Mouse (Mus musculus) limb, embryonic 12.5 days (tissue): ENCODE results near the gene Ahctf1. TPM values are rescaled to one million over a fixed set of nuclear protein-coding genes. Genes with fewer than 3 reads are reported as not detected.
"Not testable (repeated sequence)": the region's sequence is repeated elsewhere in the genome, so short reads cannot be mapped to it uniquely, and the experiment has no call there.

ENCODE experiments used
- ATAC-seq: fragments of 200-750 bp; cut with Nextera tagmentation; 2 replicates; pipeline ENCODE4 v1.8.0; 2017; ENCODE audit warnings: low read depth, moderate TSS enrichment; ENCODE audit not compliant: insufficient number of reproducible peaks, insufficient read depth, low FRiP score, low TSS enrichment
- H3K27ac ChIP-seq: fragments of 300-500 bp; sonication (generic); 2 replicates; pipeline ENCODE4 v1.5.1; 2016; ENCODE audit warnings: mild to moderate bottlenecking, moderate library complexity
- H3K27me3 ChIP-seq: fragments of 300-500 bp; sonication (generic); 2 replicates; pipeline ENCODE4 v1.6.1; 2016; ENCODE audit warnings: mild to moderate bottlenecking, moderate library complexity
- H3K36me3 ChIP-seq: fragments of 300-500 bp; sonication (generic); 2 replicates; pipeline ENCODE4 v1.6.1; 2016; ENCODE audit warnings: mild to moderate bottlenecking, moderate library complexity
- H3K4me1 ChIP-seq: fragments of 300-500 bp; sonication (generic); replicated peaks from 2 replicates; pipeline ENCODE4 v1.6.1; 2016
- H3K4me2 ChIP-seq: fragments of 300-500 bp; sonication (generic); 2 replicates; pipeline ENCODE4 v1.6.1; 2016; ENCODE audit warnings: mild to moderate bottlenecking, moderate library complexity
- H3K4me3 ChIP-seq: fragments of 300-500 bp; sonication (generic); replicated peaks from 2 replicates; pipeline ENCODE4 v1.5.1; 2016; ENCODE audit warnings: mild to moderate bottlenecking
- H3K9ac ChIP-seq: fragments of 300-500 bp; sonication (generic); replicated peaks from 2 replicates; pipeline ENCODE4 v1.6.1; 2016; ENCODE audit warnings: mild to moderate bottlenecking, moderate library complexity
- H3K9me3 ChIP-seq: fragments of 300-500 bp; sonication (generic); 2 replicates; pipeline ENCODE4 v1.6.1; 2016; ENCODE audit warnings: mild to moderate bottlenecking, moderate library complexity
- WGBS: fragments of 180-500 bp; shearing (Covaris S2); methylation state at CpG from one replicate; pipeline ENCODE4 v1.1.7; 2016; 5-methylcytosine and 5-hydroxymethylcytosine counted together
- polyA plus RNA-seq: library from polyadenylated mRNA; unstranded; fragments of >200 nt; fragmentation: Nextera tagmentation; extraction: Ambion mirVana; gene quantifications from 2 replicates; pipeline ENCODE4 v1.2.1, GENCODE M21; 2016

The Ahctf1 gene
- polyA plus RNA-seq, 1 experiment from 2014 or later: 33.3 TPM

DNA sequence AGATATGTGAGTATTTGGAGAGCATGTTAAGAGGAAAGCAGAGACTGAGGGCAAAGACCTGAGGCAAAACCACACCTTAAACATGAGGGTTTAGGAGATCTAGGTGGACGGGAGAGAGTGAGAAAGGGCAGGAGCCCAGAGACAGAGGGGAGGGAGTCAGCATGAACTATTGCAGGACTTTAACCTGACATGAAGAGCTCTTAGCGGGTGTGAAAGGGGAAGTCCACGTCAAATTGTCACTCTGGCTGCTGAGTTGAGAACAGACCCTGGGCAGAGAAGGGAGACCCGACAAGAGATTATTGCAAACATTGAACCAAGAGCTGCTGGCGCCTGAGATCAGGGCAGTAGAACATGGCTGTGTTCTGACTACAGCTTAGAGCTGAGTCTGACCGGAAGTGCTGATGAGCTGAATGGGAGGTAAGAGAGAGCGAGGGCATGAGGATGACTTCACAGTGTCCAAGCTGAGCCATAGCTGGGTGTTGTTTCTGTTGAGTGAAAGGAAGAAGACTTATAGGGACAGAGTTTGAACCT lies 29.3 kb upstream of the Ahctf1 start:
- no peak for ATAC-seq
- H3K4me2 ChIP-seq: no peak overlapping the region
- WGBS: 76% methylated on average over 7 of the region's 7 CpGs
- H3K4me3 ChIP-seq: no peak overlapping the region
- H3K4me1 ChIP-seq: no peaks in the 10 kb centered on the region
- no peak overlapping the region for H3K9ac ChIP-seq
- H3K27me3 ChIP-seq: no peaks in the 10 kb centered on the region
- peaks cover 7% of the 10 kb centered on the region; the same call in 1 of the 2 replicates for H3K9me3 ChIP-seq
- no peak overlapping the region for H3K27ac ChIP-seq
- H3K36me3 ChIP-seq: no peaks in the 10 kb centered on the region

GRCm38 (mm10) chr1:179828900-179829299 lies 25.4 kb upstream of the Ahctf1 start:
- Histone ChIP-seq H3K27ac (no peak overlapping the region), H3K4me1 (no peaks in the 10 kb centered on the region), H3K27me3 (no peaks in the 10 kb centered on the region), H3K4me2 (no peak overlapping the region), H3K36me3 (no peaks in the 10 kb centered on the region), H3K9me3 (no peaks in the 10 kb centered on the region), H3K9ac (no peak overlapping the region), H3K4me3 (no peak overlapping the region)
- no peak for ATAC-seq
- 60% methylated on average over 4 of the region's 4 CpGs for WGBS

GRCm38 (mm10) chr1:179828051-179828450 lies 24.6 kb upstream of the Ahctf1 start:
- no peaks in the 10 kb centered on the region for H3K27me3 ChIP-seq
- no peak overlapping the region for H3K4me3 ChIP-seq
- no peaks in the 10 kb centered on the region for H3K36me3 ChIP-seq
- 87% methylated on average over 5 of the region's 5 CpGs for WGBS
- H3K4me2 ChIP-seq: no peak overlapping the region
- ATAC-seq: no peak
- H3K4me1 ChIP-seq: no peaks in the 10 kb centered on the region
- H3K9ac ChIP-seq: no peak overlapping the region
- no peak overlapping the region for H3K27ac ChIP-seq
- H3K9me3 ChIP-seq: no peaks in the 10 kb centered on the region

DNA sequence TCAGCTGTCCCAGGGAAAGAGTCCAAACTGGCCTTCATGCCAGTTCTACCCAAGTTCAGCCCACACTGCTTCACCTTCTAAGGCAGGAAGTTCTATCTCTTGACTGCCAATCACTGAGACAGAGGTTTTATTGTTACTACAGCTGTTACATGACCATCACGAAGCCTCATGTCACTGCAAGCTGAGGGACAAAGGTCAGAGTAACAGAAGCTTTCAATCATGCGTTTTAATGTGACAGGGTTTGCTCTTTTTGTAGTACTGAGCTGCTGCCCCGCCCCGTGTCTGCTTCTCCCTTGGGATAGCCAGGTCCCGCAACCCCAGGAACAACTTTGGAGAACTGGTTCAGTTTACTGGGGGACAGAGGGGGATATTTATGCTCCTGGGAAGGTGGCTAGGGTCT lies 21.1 kb upstream of the Ahctf1 start:
- Histone ChIP-seq H3K4me3 (no peak overlapping the region), H3K9me3 (no peaks in the 10 kb centered on the region), H3K4me2 (no peak overlapping the region), H3K27ac (no peak overlapping the region), H3K4me1 (no peaks in the 10 kb centered on the region), H3K36me3 (no peaks in the 10 kb centered on the region), H3K9ac (no peak overlapping the region), H3K27me3 (no peaks in the 10 kb centered on the region)
- ATAC-seq: no peak
- WGBS: 78% methylated on average over 5 of the region's 5 CpGs

GRCm38 (mm10) chr1:179818490-179819278 lies 15.2 kb upstream of the Ahctf1 start:
- 91% methylated on average over 11 of the region's 11 CpGs for WGBS
- not testable (repeated sequence) for H3K4me1 ChIP-seq, H3K4me2 ChIP-seq, H3K27me3 ChIP-seq, H3K27ac ChIP-seq, H3K36me3 ChIP-seq, H3K4me3 ChIP-seq, ATAC-seq, H3K9me3 ChIP-seq, H3K9ac ChIP-seq

DNA sequence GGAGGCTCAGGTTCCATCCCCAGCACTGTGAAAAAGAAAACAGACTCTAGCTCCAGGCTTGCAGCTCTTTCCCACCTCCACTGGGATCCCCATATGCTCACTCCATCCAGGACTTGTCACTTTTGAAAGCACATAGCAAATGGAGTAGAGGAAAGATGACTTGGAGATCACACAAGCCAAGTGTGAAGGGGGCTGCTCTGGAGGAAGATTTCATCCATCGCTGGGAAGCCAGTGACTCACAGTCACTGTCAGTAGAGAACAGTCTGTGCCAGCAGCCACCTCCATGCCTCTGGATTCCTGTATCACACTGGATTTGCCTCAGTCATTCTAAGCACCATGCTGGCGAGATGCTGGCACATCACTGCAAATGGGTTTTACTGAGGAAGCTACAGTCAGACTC lies 11.1 kb upstream of the Ahctf1 start:
- Histone ChIP-seq H3K4me1 (no peaks in the 10 kb centered on the region), H3K4me2 (no peak overlapping the region), H3K4me3 (no peak overlapping the region), H3K9ac (no peak overlapping the region), H3K27me3 (no peaks in the 10 kb centered on the region), H3K27ac (no peak overlapping the region), H3K9me3 (peaks cover 4% of the 10 kb centered on the region; the same call in 1 of the 2 replicates), H3K36me3 (no peaks in the 10 kb centered on the region)
- WGBS: 74% methylated on average over 2 of the region's 2 CpGs
- no peak for ATAC-seq

DNA sequence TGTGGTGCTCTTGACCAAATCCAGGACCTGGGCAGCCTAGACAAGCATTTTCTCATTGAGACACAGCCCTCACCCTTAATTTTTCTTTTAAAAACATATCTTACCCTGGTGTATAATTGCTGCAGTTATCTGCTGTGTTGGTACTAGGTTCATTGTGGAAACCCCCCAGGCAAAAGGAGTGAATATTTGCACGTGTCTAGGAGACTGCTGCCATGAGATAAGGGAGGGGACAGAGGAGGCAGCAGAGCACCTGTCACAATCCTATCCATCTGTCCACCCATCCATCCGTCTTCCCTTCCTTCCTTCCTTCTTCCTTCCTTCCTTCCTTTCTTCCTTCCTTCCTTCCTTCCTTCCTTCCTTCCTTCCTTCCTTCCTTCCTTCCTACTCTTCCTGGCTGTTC lies 9.9 kb upstream of the Ahctf1 start:
- Histone ChIP-seq H3K9me3 (peaks cover 4% of the 10 kb centered on the region; the same call in 1 of the 2 replicates), H3K27me3 (no peaks in the 10 kb centered on the region), H3K36me3 (no peaks in the 10 kb centered on the region), H3K4me3 (no peak overlapping the region), H3K9ac (no peak overlapping the region), H3K4me2 (no peak overlapping the region), H3K4me1 (no peaks in the 10 kb centered on the region), H3K27ac (no peak overlapping the region)
- WGBS: 65% methylated on average over 2 of the region's 2 CpGs
- ATAC-seq: no peak

DNA sequence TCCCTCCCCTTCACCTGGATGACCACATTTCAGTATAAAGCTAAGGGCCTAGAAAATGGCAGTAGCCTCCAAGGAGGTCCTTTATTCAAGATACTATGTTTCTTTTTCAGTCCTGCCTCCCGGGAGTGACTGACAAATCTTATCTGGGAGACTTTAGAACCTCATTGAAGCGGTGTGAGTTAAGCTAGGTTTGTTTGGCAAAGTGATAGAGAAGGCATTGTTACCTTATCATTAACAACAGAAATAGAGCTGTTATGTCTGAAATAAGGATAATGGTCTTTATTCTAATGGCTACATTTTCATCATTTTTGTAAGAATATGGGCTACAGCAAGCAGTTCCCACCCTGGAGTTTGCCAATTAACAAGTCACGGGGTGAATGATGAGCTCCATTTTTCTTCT lies 4.8 kb upstream of the Ahctf1 start:
- no peaks in the 10 kb centered on the region for H3K36me3 ChIP-seq

DNA sequence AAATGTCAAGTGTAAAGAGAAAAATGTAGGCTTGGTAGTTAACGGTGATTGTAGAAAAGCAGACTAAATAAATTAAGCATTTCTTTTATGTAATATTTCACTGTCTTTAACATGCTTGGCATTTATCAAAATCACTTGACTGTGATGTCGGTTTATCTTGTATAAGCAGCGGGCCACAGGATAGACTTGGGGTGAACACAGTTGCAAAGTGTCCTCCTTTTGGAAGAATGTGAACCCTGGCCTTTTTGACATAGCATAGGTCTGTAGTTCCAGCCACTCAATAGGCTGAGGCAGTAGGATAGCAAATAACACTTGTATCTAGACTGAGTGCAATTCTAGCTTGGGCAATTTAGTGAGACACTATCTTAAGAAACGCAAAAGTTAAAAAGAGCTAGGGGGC lies 4.0 kb upstream of the Ahctf1 start:
- H3K27ac ChIP-seq: no peak overlapping the region
- H3K4me3 ChIP-seq: no peak overlapping the region
- H3K27me3 ChIP-seq: no peaks in the 10 kb centered on the region
- no peak overlapping the region for H3K9ac ChIP-seq
- ATAC-seq: no peak
- no peaks in the 10 kb centered on the region for H3K4me1 ChIP-seq
- H3K36me3 ChIP-seq: no peaks in the 10 kb centered on the region
- H3K4me2 ChIP-seq: no peak overlapping the region
- H3K9me3 ChIP-seq: no peaks in the 10 kb centered on the region
- 76% methylated on average over 4 of the region's 4 CpGs for WGBS

More for the DNA sequence above, 4.8 kb upstream of the Ahctf1 start:
- Histone ChIP-seq H3K27me3 (no peaks in the 10 kb centered on the region), H3K4me2 (no peak overlapping the region), H3K9me3 (no peaks in the 10 kb centered on the region), H3K9ac (no peak overlapping the region), H3K27ac (no peak overlapping the region), H3K4me1 (no peaks in the 10 kb centered on the region), H3K4me3 (no peak overlapping the region)
- no peak for ATAC-seq
- 83% methylated on average over 3 of the region's 3 CpGs for WGBS

DNA sequence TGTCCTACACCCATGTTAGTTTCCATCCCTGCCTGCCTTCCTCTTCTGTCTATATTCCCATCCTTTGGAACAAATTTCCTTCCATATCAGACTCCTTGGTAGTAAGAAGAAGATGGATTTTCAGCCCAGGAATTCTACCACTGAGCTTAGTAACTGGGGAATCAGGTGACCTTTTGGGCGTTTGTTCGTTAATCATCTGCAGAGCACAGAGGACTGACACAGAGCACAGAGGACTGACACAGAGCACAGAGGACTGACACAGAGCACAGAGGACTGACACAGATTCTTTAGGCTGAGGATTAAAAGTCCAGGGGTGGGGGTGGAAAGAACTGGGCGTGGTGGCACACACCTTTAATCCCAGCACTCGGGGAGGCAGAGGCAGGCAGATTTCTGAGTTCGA lies 2.3 kb upstream of the Ahctf1 start:
- H3K9ac ChIP-seq: no peak overlapping the region
- no peak overlapping the region for H3K4me2 ChIP-seq
- no peak overlapping the region for H3K27ac ChIP-seq
- H3K4me3 ChIP-seq: no peak overlapping the region
- no peak for ATAC-seq
- no peaks in the 10 kb centered on the region for H3K27me3 ChIP-seq
- H3K9me3 ChIP-seq: no peaks in the 10 kb centered on the region
- WGBS: 91% methylated on average over 5 of the region's 5 CpGs
- no peaks in the 10 kb centered on the region for H3K36me3 ChIP-seq
- peaks cover 11% of the 10 kb centered on the region for H3K4me1 ChIP-seq

DNA sequence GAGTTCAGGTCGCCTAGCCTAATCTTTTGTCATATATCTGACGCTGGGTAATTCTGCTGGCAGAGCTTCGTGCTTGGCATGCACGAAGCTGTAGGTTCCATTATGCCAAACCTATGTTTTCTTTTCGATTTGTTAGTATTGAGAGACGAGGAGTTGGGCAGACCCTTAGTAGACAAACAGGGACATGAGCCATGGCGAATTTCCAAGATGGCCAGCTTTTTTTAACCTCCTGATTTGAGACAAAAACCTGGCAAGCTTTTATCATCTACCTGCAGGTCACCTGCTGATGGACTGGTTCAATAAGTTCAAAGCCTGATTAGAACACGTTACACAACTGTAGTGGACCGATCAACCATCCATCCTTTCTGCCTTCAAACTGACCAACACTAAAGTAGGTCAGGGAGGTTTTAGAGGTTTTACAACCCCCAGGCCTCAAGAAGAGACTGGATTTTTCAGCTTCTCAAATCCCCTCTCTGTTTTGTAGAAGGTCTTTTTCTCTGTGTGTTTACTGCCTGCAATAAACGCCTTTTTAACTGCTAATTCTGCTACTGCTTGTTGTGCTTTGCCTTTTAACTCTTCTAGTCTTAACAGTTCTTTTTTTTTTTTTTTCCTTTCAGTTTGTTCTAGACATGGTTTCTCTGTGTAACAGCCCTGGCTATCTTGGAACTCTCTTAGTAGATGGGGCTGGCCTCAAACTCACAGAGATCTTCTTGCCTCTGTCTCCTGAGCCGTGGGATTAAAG lies 831 bp upstream of the Ahctf1 start:
- Histone ChIP-seq H3K9ac (peak overlapping the region; percentile 93; the same call in 1 of the 2 replicates), H3K27ac (peak overlapping the region; percentile 98), H3K4me2 (peak overlapping the region; percentile 77), H3K4me1 (peaks cover 11% of the 10 kb centered on the region), H3K36me3 (peaks cover 2% of the 10 kb centered on the region; the same call in 1 of the 2 replicates), H3K4me3 (peak overlapping the region; percentile 90), H3K9me3 (no peaks in the 10 kb centered on the region), H3K27me3 (no peaks in the 10 kb centered on the region)
- ATAC-seq: no peak
- 25% methylated on average over 11 of the region's 11 CpGs for WGBS
